Mouse (Mus musculus) kidney, adult 2 months (tissue): ENCODE results near the gene Dock4.

Source experiments
- CTCF ChIP-seq: fragments of 200-500 bp; conservative IDR thresholded peaks from 2 replicates; pipeline ENCODE4 v1.5.1; 2011; ENCODE audit warnings: low read depth, mild to moderate bottlenecking, control low read depth, low read length, moderate library complexity, mixed read lengths; ENCODE audit not compliant: insufficient read depth, insufficient read length
- POLR2A ChIP-seq: fragments of 200-500 bp; IDR thresholded peaks from one replicate; pipeline ENCODE4 v1.6.1; 2011; ENCODE audit warnings: low read depth, low read length, control low read depth

GRCm38 (mm10) chr12:40399386-40399785 lies 46.4 kb upstream of the Dock4 start:
- TF ChIP-seq CTCF (no peak), POLR2A (no peak)
